Comparison of ENCODE assay signal across 31 mouse cellular contexts in the genomic region with DNA sequence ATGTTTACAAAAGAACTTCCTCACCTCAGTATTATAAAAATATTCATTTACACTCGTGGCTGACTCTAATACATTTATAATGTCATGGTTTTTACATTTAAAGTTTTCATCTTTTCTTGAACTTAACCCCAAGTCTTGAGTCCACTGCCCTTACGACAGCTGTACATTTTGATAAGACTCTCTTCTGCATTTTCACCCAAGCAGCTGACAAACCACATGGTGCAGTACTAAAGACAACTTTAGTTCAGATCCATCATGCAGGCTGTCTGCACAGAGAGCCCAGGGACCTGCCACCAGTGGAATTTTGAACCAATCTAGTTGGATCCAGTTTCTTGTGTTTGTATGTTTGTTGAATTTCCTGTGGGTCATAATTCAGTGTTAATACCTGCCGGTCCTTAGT. TPM values are rescaled to one million over a fixed set of nuclear protein-coding genes. Genes with fewer than 3 reads are reported as not detected.
A peak's percentile ranks its signal among the peaks of the same experiment; 100 is the strongest.
DNase-seq lines count a peak whose midpoint lies in the region; ATAC-seq and TF ChIP-seq lines count a peak whose summit lies in the region.
"Had no signal": no experiment of that assay in that cellular context is flagged by ENCODE, and none has a peak within 500 bp of the region (broad histone marks: within the 10 kb centered on the region; RNA-seq: fewer than 3 reads in every experiment).

No protein-coding gene starts in this region.

- H3K4me1 ChIP-seq in liver, embryonic 16.5 days (ENCODE audit: control insufficient read depth, low read depth, low read length): no peaks in the 10 kb centered on the region
- no peaks in the 10 kb centered on the region for H3K4me1 ChIP-seq in midbrain, embryonic 13.5 days (replicated peaks)
- H3K4me1 ChIP-seq in kidney, adult 2 months (ENCODE audit: control insufficient read depth, insufficient read depth, low read length): no peaks in the 10 kb centered on the region
- H3K4me1 ChIP-seq: embryonic facial prominence, embryonic 12.5 days; forebrain, embryonic 15.5 days; heart, embryonic 13.5 days; hindbrain, embryonic 12.5 days; lung, embryonic 15.5 days; midbrain, embryonic 10.5 days; neural tube, embryonic 15.5 days had no signal

- no peak for TF ChIP-seq POLR2A in kidney, adult 2 months (IDR thresholded peaks at IDR 0.05; ENCODE audit: low read depth, low read length)

- peak; percentile 87 for ATAC-seq in liver, embryonic 16.5 days (ENCODE audit: low read depth)
- no peak for ATAC-seq in midbrain, embryonic 13.5 days
- ATAC-seq: CD4-positive, CD25-positive, alpha-beta regulatory T cell, adult 4 months; forebrain, embryonic 15.5 days; intestine, postnatal 0 days had no signal

- no peak for TF ChIP-seq CTCF in kidney, adult 2 months (conservative IDR thresholded peaks at IDR 0.05; ENCODE audit: insufficient read depth, insufficient read length, low read depth, low read length)

- no peaks in the 10 kb centered on the region for H3K27me3 ChIP-seq in liver, embryonic 16.5 days (ENCODE audit: control insufficient read depth, insufficient read depth, low read depth, low read length)
- H3K27me3 ChIP-seq in midbrain, embryonic 13.5 days: no peaks in the 10 kb centered on the region
- no peaks in the 10 kb centered on the region for H3K27me3 ChIP-seq in kidney, adult 2 months (replicated peaks; ENCODE audit: control insufficient read depth, insufficient read depth, low read length)
- H3K27me3 ChIP-seq: embryonic facial prominence, embryonic 12.5 days; forebrain, embryonic 15.5 days; heart, embryonic 13.5 days; hindbrain, embryonic 12.5 days; lung, embryonic 15.5 days; neural tube, embryonic 15.5 days had no signal

- H3K4me3 ChIP-seq in liver, embryonic 16.5 days (ENCODE audit: low read depth, low read length): no peak overlapping the region
- H3K4me3 ChIP-seq in midbrain, embryonic 13.5 days (replicated peaks): no peak overlapping the region
- H3K4me3 ChIP-seq in kidney, adult 2 months (ENCODE audit: insufficient read depth, low read depth, low read length): no peak overlapping the region
- H3K4me3 ChIP-seq: embryonic facial prominence, embryonic 12.5 days; erythroblast, embryonic 14.5 days; forebrain, embryonic 15.5 days; heart, embryonic 13.5 days; hindbrain, embryonic 12.5 days; left cerebral cortex, adult 2 months; lung, embryonic 15.5 days; midbrain, embryonic 10.5 days; neural tube, embryonic 15.5 days had no signal

- H3K4me2 ChIP-seq in liver, embryonic 16.5 days (ENCODE audit: low read depth, low read length): no peak overlapping the region
- no peak overlapping the region for H3K4me2 ChIP-seq in midbrain, embryonic 13.5 days (replicated peaks)
- H3K4me2 ChIP-seq: embryonic facial prominence, embryonic 12.5 days; forebrain, embryonic 15.5 days; heart, embryonic 13.5 days; hindbrain, embryonic 12.5 days; lung, embryonic 15.5 days; neural tube, embryonic 15.5 days had no signal

- no peak overlapping the region for H3K9ac ChIP-seq in liver, embryonic 16.5 days (ENCODE audit: low read depth, low read length)
- H3K9ac ChIP-seq in midbrain, embryonic 13.5 days (replicated peaks): no peak overlapping the region
- H3K9ac ChIP-seq: embryonic facial prominence, embryonic 12.5 days; forebrain, embryonic 15.5 days; heart, embryonic 13.5 days; hindbrain, embryonic 12.5 days; lung, embryonic 15.5 days; neural tube, embryonic 15.5 days had no signal

- H3K36me3 ChIP-seq in liver, embryonic 16.5 days (ENCODE audit: control insufficient read depth, insufficient read depth): no peaks in the 10 kb centered on the region
- no peaks in the 10 kb centered on the region for H3K36me3 ChIP-seq in midbrain, embryonic 13.5 days
- no peaks in the 10 kb centered on the region for H3K36me3 ChIP-seq in kidney, adult 2 months (ENCODE audit: control insufficient read depth, insufficient read depth, low read length)
- H3K36me3 ChIP-seq: embryonic facial prominence, embryonic 12.5 days; forebrain, embryonic 15.5 days; heart, embryonic 13.5 days; hindbrain, embryonic 12.5 days; lung, embryonic 15.5 days; midbrain, embryonic 10.5 days; neural tube, embryonic 15.5 days had no signal

- no peaks in the 10 kb centered on the region for H3K9me3 ChIP-seq in liver, embryonic 16.5 days (replicated peaks; ENCODE audit: control insufficient read depth, low read length)
- no peaks in the 10 kb centered on the region for H3K9me3 ChIP-seq in midbrain, embryonic 13.5 days
- H3K9me3 ChIP-seq: embryonic facial prominence, embryonic 12.5 days; forebrain, embryonic 15.5 days; heart, embryonic 13.5 days; hindbrain, embryonic 12.5 days; lung, embryonic 15.5 days; midbrain, embryonic 10.5 days; neural tube, embryonic 15.5 days had no signal

- WGBS in liver, embryonic 16.5 days (ENCODE audit: insufficient replicate concordance): 24% methylated on average over 3 of the region's 3 CpGs
- WGBS in midbrain, embryonic 13.5 days: 80% methylated on average over 3 of the region's 3 CpGs
- WGBS in kidney, adult 2 months: 68% methylated on average over 3 of the region's 3 CpGs

- no peak overlapping the region for H3K27ac ChIP-seq in liver, embryonic 16.5 days (ENCODE audit: low read length)
- H3K27ac ChIP-seq in midbrain, embryonic 13.5 days: no peak overlapping the region
- H3K27ac ChIP-seq in kidney, adult 2 months (ENCODE audit: insufficient read depth, low read depth, low read length): no peak overlapping the region
- H3K27ac ChIP-seq: embryonic facial prominence, embryonic 12.5 days; forebrain, embryonic 15.5 days; heart, embryonic 13.5 days; hindbrain, embryonic 12.5 days; kidney, postnatal 0 days; left cerebral cortex, adult 2 months; lung, embryonic 15.5 days; midbrain, embryonic 10.5 days; neural tube, embryonic 15.5 days; stomach, postnatal 0 days had no signal

- DNase-seq in 416B (ENCODE audit: low read depth): peak; percentile 43
- peak; percentile 30 for DNase-seq in c-Kit-positive CD71-positive TER-119-negative erythroid progenitor cells, embryonic 14.5 days (ENCODE audit: low read depth)
- DNase-seq in liver: peak; percentile 14
- DNase-seq in lung, postnatal 10 days: no peak
- DNase-seq in adrenal gland, adult 18-20 months (ENCODE audit: low spot score in 2 of 2): no peak
- DNase-seq in kidney, adult 2 months: no peak
- DNase-seq: adrenal gland, postnatal 25 days; cerebellum, adult 11-12 months; cerebellum, postnatal 10 days; heart, adult 18-20 months; heart, postnatal 14 days; layer of hippocampus, adult 9-11 months; lung, postnatal 4 days; right cerebral cortex, adult 18-20 months had no signal

RNA-seq across cellular contexts. Expression of a gene that starts 21.0 kb away (rescaled TPM):
- polyA plus RNA-seq in liver, embryonic 16.5 days (2015; fragmentation: Nextera tagmentation; extraction: Ambion mirVana): 452 and 507 TPM in 2 replicates
- 591 and 665 TPM in 2 replicates for polyA plus RNA-seq in midbrain, embryonic 13.5 days (2015; fragmentation: Nextera tagmentation; extraction: Ambion mirVana)
- 100 to 1,000 TPM; 556 to 590 TPM for total RNA-seq in adrenal gland, adult 18-20 months (2021)
- polyA plus RNA-seq in kidney, adult 2 months (2012; rRNA removed): 10.7 and 34.1 TPM in 2 replicates

RNA-seq across cellular contexts. Expression of a gene that starts 34.1 kb away (rescaled TPM):
- polyA plus RNA-seq in liver, embryonic 16.5 days (2015; fragmentation: Nextera tagmentation; extraction: Ambion mirVana): 0.08 and 0.21 TPM in 2 replicates
- polyA plus RNA-seq in midbrain, embryonic 13.5 days (2015; fragmentation: Nextera tagmentation; extraction: Ambion mirVana): 0.17 and 0.45 TPM in 2 replicates
- 1 to 10 TPM; 5.3 to 8.7 TPM for total RNA-seq in adrenal gland, adult 18-20 months (2021)
- not detected in 2 replicates for polyA plus RNA-seq in kidney, adult 2 months (2012; rRNA removed)
- total RNA-seq: gastrocnemius, adult 8-10 months; heart, adult 18-20 months had no signal
- polyA plus RNA-seq: erythroblast, embryonic 14.5 days; intestine, postnatal 0 days; large intestine, adult 2 months; neural tube, embryonic 15.5 days had no signal

Comparison
In these comparisons a context has a peak if more than half of its experiments do, and no peak if none do; other contexts are left out.
1. DNase-seq: peak in 416B (single experiment), c-Kit-positive CD71-positive TER-119-negative erythroid progenitor cells, embryonic 14.5 days (single experiment) and liver (single experiment); none in lung, postnatal 10 days (single experiment), adrenal gland, adult 18-20 months (0 of 2) and kidney, adult 2 months (single experiment).
2. RNA of a gene that starts 21.0 kb away (polyA plus RNA-seq): 591 to 665 TPM in midbrain, embryonic 13.5 days and 452 to 507 TPM in liver, embryonic 16.5 days; 10.7 to 34.1 TPM in kidney, adult 2 months; every median in the first group is over 10 times any median in the second.